Mouse (Mus musculus) hindbrain, embryonic 12.5 days (tissue): ENCODE data around the gene Zfp488. TPM values are rescaled to one million over a fixed set of nuclear protein-coding genes. Genes with fewer than 3 reads are reported as not detected.
A peak's percentile ranks its signal among the peaks of the same experiment; 100 is the strongest.

ENCODE experiments used
- ATAC-seq: fragments of 200-750 bp; cut with Nextera tagmentation; 2 replicates; pipeline ENCODE4 v1.8.0; 2017; ENCODE audit warnings: moderate TSS enrichment; ENCODE audit not compliant: low FRiP score
- H3K27ac ChIP-seq: fragments of 300-500 bp; sonication (generic); 2 replicates; pipeline ENCODE4 v1.5.1; 2016; ENCODE audit warnings: mild to moderate bottlenecking
- H3K27me3 ChIP-seq: fragments of 300-500 bp; sonication (generic); 2 replicates; pipeline ENCODE4 v1.6.1; 2016; ENCODE audit warnings: mild to moderate bottlenecking
- H3K36me3 ChIP-seq: fragments of 300-500 bp; sonication (generic); 2 replicates; pipeline ENCODE4 v1.6.1; 2016; ENCODE audit warnings: mild to moderate bottlenecking
- H3K4me1 ChIP-seq: fragments of 300-500 bp; sonication (generic); 2 replicates; pipeline ENCODE4 v1.6.1; 2016
- H3K4me2 ChIP-seq: fragments of 300-500 bp; sonication (generic); replicated peaks from 2 replicates; pipeline ENCODE4 v1.6.1; 2016; ENCODE audit warnings: mild to moderate bottlenecking
- H3K4me3 ChIP-seq: fragments of 300-500 bp; sonication (generic); 2 replicates; pipeline ENCODE4 v1.5.1; 2016; ENCODE audit warnings: mild to moderate bottlenecking
- H3K9ac ChIP-seq: fragments of 300-500 bp; sonication (generic); 2 replicates; pipeline ENCODE4 v1.6.1; 2016; ENCODE audit warnings: mild to moderate bottlenecking, moderate library complexity
- H3K9me3 ChIP-seq: fragments of 300-500 bp; sonication (generic); replicated peaks from 2 replicates; pipeline ENCODE4 v1.6.1; 2016; ENCODE audit warnings: mild to moderate bottlenecking
- WGBS: fragments of 180-500 bp; shearing (Covaris S2); methylation state at CpG from one replicate; pipeline ENCODE4 v1.1.7; 2016; 5-methylcytosine and 5-hydroxymethylcytosine counted together
- polyA plus RNA-seq: library from polyadenylated mRNA; unstranded; fragments of >200 nt; fragmentation: Nextera tagmentation; extraction: Ambion mirVana; gene quantifications from 2 replicates; pipeline ENCODE4 v1.2.1, GENCODE M21; 2016

The Zfp488 gene
- polyA plus RNA-seq, 1 experiment from 2014 or later: 0.34 TPM

DNA sequence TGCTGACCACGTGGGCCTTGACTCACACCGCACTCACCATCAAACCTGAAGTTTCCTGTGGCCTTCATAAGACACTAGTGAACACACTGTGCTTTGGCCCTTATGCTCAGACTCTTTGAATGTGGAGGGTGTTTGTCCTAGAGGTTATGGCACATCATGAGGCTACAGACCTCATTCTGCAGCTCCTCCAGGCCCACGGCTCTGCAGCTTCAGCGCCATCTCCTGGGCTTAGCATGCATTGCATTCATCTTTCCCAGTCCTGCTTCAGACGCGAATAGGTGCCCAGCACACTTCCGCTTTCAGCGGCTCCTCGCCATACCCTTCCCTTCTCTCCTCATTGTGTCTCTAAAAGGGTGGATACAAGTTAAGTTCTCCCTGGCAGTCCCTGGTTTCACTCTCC, 39.4 kb downstream of the Zfp488 start:
- ATAC-seq: peak; percentile 26; the same call in 1 of the 2 replicates
- Histone ChIP-seq H3K4me1 (no peaks in the 10 kb centered on the region), H3K36me3 (no peaks in the 10 kb centered on the region), H3K9ac (0 out of 2 replicates have a peak overlapping the region, but pooled peaks have one; percentile 4), H3K4me3 (no peak overlapping the region), H3K9me3 (no peaks in the 10 kb centered on the region), H3K4me2 (peak overlapping the region; percentile 30), H3K27me3 (0 out of 2 replicates have a peak, but pooled peaks cover 5% of the 10 kb centered on the region), H3K27ac (no peak overlapping the region)
- 32% methylated on average over 9 of the region's 9 CpGs for WGBS

DNA sequence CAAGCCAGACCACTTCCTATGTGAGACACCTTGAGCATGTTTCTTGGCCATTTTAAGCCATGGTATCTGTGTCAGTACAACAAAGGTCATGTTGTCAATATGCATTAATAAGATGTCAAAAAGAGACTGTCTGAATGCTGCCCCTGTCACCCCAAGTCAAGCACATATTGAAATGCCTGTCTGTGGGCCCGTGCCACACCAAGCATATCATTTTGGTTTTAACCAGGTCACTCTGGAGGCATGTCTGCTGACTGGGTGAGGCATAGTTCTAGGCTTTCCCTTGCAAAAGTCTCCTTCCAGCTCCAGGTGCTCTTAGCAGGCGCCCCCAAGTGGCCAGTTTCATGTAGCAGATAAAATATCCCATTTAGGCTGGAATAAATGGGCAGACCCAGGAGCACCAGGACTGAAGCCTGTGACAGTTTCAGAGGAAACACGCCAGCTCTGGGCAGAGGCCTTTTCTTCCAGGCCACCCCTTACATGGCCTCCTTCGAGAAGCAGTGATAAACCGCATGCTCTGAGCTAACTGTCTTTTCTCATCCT, 44.7 kb downstream of the Zfp488 start:
- no peak for ATAC-seq
- Histone ChIP-seq H3K4me2 (no peak overlapping the region), H3K27ac (no peak overlapping the region)

DNA sequence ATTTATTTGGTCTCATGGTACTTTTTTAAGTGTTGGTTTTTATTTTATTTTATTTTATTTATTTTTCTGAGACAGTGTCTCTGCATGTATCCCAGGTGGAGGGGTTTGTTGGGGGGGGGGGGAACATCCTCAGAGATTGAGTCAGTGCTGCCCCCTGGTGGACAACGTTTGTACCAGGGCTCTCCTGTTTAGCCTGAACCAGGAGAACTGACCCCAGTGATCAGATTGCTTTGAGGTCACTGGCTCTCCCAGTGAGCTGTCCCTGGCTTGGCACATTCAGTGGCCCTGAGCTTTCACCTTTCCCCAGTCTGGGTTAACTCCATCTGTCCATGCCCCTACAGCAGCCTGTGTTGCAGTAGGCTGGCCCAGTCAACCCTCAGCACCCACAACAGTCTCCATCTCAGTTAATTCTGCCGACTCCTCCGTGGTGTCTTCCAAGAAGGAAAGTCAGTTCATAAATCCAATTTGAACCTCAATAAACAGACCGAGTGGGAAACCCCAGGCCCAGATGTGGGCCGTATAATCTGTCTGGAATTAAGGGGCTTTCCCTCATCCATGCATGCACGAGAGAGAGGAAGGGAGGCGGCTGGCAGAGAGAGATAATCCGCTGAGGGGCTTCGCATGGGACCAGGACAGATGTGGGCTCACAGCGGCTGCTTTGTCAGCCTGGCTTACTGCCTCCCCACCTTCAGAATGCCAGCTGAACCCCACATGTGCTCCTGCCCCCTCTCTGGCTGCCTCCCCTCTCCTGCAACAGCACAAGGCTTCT, 45.4 kb downstream of the Zfp488 start:
- Histone ChIP-seq H3K36me3 (no peaks in the 10 kb centered on the region), H3K9ac (no peak overlapping the region), H3K27ac (no peak overlapping the region), H3K27me3 (peaks cover 11% of the 10 kb centered on the region), H3K4me3 (no peak overlapping the region), H3K4me2 (no peak overlapping the region), H3K4me1 (no peaks in the 10 kb centered on the region; the same call in 1 of the 2 replicates), H3K9me3 (no peaks in the 10 kb centered on the region)
- WGBS: 71% methylated on average over 10 of the region's 10 CpGs
- peak; percentile 12; the same call in 1 of the 2 replicates for ATAC-seq

More for the DNA sequence above, 44.7 kb downstream of the Zfp488 start:
- Histone ChIP-seq H3K9ac (no peak overlapping the region), H3K27me3 (peaks cover 11% of the 10 kb centered on the region), H3K4me3 (no peak overlapping the region), H3K4me1 (no peaks in the 10 kb centered on the region; the same call in 1 of the 2 replicates), H3K36me3 (no peaks in the 10 kb centered on the region), H3K9me3 (no peaks in the 10 kb centered on the region)
- 39% methylated on average over 5 of the region's 5 CpGs for WGBS

DNA sequence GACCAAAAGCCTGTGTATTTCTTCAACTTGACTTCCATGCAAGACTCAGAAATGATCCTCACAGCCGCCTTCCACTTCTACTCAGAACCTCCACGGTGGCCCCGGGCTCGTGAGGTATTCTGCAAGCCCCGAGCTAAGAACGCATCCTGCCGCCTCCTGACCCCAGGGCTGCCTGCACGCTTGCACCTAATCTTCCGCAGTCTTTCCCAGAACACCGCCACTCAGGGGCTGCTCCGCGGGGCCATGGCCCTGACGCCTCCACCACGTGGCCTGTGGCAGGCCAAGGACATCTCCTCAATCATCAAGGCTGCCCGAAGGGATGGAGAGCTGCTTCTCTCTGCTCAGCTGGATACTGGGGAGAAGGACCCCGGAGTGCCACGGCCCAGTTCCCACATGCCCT, 46.7 kb downstream of the Zfp488 start:
- Histone ChIP-seq H3K4me2 (no peak overlapping the region), H3K27ac (no peak overlapping the region), H3K27me3 (peaks cover 11% of the 10 kb centered on the region), H3K9me3 (no peaks in the 10 kb centered on the region), H3K36me3 (no peaks in the 10 kb centered on the region), H3K4me1 (no peaks in the 10 kb centered on the region; the same call in 1 of the 2 replicates), H3K4me3 (no peak overlapping the region), H3K9ac (0 out of 2 replicates have a peak overlapping the region, but pooled peaks have one; percentile 2)
- WGBS: 59% methylated on average over 17 of the region's 17 CpGs
- ATAC-seq: 0 out of 2 replicates have a peak, but pooled peaks have one; percentile 23

DNA sequence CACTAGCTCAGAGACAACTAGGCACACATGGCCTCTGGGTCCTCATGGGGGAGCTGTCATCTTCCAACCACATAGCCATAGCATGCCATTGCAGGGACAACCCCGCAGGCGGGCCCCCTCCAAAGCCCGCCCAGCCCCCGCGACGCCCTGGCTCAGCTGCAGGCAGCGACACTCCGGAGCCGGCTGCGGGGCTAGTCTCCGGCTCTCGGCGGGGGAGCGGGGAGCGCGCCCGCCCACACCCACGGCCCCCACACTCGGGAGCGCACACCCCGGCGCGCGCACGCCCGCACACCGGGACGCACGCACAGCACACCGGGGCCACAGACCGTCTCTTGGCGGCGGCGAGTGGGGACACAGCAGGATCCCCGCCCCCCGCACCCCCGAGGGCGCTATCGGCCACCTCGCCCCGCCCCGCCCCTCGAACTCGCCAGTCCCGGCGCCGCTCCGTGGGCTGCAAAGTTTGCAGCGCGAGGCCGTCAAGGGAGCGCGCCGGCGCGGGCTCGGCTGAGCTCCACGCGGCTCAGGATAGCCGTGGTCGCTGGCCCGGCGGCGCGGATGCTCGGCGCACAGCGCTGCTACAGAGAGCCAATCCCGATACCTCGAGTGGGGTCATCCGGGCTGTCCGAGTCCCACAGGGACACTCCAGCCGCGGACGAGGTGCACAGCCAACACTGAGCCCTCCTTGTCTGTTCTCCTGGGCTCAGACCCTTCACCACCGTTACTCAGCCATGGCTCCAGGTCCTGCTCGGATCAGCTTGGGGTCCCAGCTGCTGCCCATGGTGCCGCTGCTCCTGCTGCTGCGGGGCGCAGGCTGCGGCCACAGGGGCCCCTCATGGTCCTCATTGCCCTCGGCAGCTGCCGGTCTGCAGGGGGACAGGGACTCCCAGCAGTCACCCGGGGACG, 55.1 kb downstream of the Zfp488 start, which contains the start of gene Gdf10:
Gene Gdf10, plus strand, starts transcription at position 420 of the 903 bp plus-strand sequence.
- Histone ChIP-seq H3K27me3 (peaks cover 68% of the 10 kb centered on the region), H3K4me1 (peaks cover 25% of the 10 kb centered on the region), H3K4me3 (peak within 1 kb of the TSS; percentile 70), H3K9ac (peak within 1 kb of the TSS; percentile 62), H3K9me3 (no peaks in the 10 kb centered on the region), H3K4me2 (peak within 1 kb of the TSS; percentile 100), H3K36me3 (no peaks in the 10 kb centered on the region), H3K27ac (peak within 1 kb of the TSS; percentile 62)
- ATAC-seq: peak; percentile 80
- WGBS: under 1% methylated on average over 72 of the region's 85 CpGs

DNA sequence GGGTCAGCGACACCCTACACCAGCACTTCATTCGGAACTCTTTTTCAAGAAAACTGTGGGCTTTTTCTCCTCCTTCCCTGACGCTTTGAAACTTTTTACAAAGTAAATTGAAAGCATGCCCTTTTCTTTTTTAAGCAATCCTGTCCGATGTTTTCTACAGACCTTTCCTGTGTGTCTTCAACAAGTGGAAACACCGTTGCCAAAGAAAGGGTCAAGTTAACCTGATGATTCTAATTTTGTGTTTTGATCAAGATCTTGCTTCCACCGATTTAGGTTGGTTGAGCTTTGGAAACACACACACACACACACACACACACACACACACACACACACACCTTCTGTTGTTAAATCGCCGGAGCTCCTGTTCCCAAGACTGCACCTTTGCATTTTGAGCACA, 55.8 kb downstream of the Zfp488 start:
- H3K9ac ChIP-seq: peak overlapping the region; percentile 62; the same call in 1 of the 2 replicates
- WGBS: 5% methylated on average over 8 of the region's 8 CpGs
- no peak overlapping the region for H3K27ac ChIP-seq
- H3K4me1 ChIP-seq: peaks cover 27% of the 10 kb centered on the region
- no peaks in the 10 kb centered on the region for H3K36me3 ChIP-seq
- ATAC-seq: no peak
- peak overlapping the region; percentile 100 for H3K4me2 ChIP-seq
- peak overlapping the region; percentile 70 for H3K4me3 ChIP-seq
- H3K9me3 ChIP-seq: no peaks in the 10 kb centered on the region
- H3K27me3 ChIP-seq: peaks cover 68% of the 10 kb centered on the region

DNA sequence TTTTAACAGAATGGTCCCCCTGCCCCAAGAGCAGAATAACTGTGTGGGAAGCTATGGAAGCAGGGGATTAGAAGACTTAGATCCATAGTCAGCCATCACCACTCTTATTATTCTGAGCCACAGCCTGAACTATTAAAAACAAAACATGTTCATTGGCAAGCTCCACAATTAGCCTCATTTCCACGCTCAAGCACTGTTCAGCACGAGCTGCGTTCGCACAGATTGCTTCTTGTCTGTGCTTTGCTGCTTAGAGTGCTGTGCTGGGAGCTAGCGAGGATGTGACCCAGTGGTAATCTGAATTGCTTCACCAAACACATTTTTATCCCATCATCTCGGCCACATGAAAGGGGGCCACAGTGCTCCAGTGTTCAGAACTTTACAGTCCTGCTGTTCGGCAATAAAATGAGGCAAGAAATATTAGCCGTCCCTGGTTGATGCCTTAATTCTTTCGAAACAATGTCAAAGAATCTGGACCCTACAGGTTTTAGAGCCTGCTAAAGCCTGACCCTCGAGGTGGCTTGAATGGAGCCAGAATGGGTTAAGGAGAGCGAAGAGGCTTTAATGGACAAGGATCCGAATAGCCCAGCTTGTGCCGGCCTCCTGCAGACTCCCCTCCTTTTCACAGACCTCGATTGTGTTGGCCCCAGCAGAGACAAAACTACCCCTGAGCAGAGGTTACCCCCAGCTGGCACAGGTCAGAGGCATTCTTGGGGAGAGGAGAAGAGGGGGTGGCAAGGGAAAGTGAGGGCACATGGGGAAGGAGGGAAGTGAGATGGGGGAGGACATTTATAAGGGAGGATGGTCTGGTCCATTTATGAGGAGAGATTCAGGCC, 57.6 kb downstream of the Zfp488 start:
- Histone ChIP-seq H3K27ac (no peak overlapping the region), H3K27me3 (peaks cover 61% of the 10 kb centered on the region), H3K4me3 (no peak overlapping the region), H3K36me3 (no peaks in the 10 kb centered on the region), H3K9ac (no peak overlapping the region), H3K9me3 (no peaks in the 10 kb centered on the region), H3K4me1 (peaks cover 27% of the 10 kb centered on the region), H3K4me2 (no peak overlapping the region)
- WGBS: 12% methylated on average over 14 of the region's 14 CpGs
- no peak for ATAC-seq

Other genes with a start within 250 kb of the Zfp488 start
- 17.8 and 23.7 TPM in 2 replicates for gene Gdf10, start 55.2 kb downstream of the Zfp488 start, polyA plus RNA-seq
- gene Gdf2, start 37.7 kb downstream of the Zfp488 start, polyA plus RNA-seq: 0.06 TPM in 1 of 2 replicates, not detected in the other
- not detected in 2 replicates for gene Rbp3, start 24.8 kb downstream of the Zfp488 start, polyA plus RNA-seq
- not detected in 2 replicates for gene Gm30083, start 36.4 kb upstream of the Zfp488 start, polyA plus RNA-seq
- gene Gm5460, start 38.0 kb upstream of the Zfp488 start, polyA plus RNA-seq: not detected in 2 replicates
- not detected in 2 replicates for gene Antxrl, start 73.9 kb upstream of the Zfp488 start, polyA plus RNA-seq
- 1.1 and 1.3 TPM in 2 replicates for gene Anxa8, start 107.2 kb upstream of the Zfp488 start, polyA plus RNA-seq
- gene A630023A22Rik, start 124.0 kb upstream of the Zfp488 start, polyA plus RNA-seq: not detected in 2 replicates
- gene Npy4r, start 173.7 kb upstream of the Zfp488 start, polyA plus RNA-seq: 0.05 and 0.10 TPM in 2 replicates
- gene Gprin2, start 222.9 kb upstream of the Zfp488 start, polyA plus RNA-seq: 3.3 and 4.8 TPM in 2 replicates
- 0.36 and 0.59 TPM in 2 replicates for gene Syt15, start 240.8 kb upstream of the Zfp488 start, polyA plus RNA-seq